Mouse (Mus musculus) ES-Bruce4 (cell line): ENCODE measurements around the gene Atxn7l1.

Experiments used
- CTCF ChIP-seq: IDR thresholded peaks from one replicate; pipeline ENCODE4 v1.8.1; 2011; ENCODE audit warnings: low read depth, low read length
- EP300 ChIP-seq: IDR thresholded peaks from 2 replicates; pipeline ENCODE4 v1.6.1; 2011; ENCODE audit warnings: low read depth, low read length; ENCODE audit not compliant: insufficient read depth

DNA sequence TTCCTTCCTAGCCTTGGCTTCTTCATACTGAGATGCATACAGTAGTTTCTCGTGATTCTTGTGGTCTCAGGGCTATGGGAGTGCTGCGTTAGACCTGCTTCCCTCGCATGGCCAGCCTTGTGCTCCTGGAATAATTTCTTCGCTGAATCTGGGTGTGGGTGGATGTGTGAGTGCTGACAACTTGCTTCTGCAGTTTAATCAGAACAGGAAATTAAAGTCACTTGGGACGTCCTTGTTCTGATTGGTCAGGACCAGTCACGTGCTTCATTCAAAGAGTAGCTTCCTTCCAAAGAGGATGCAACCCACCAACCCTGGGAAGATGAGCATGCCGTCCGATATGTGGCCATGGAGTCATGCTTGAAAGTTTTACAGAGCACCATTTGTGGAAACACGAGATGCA is 126.2 kb downstream of the Atxn7l1 start:
- TF ChIP-seq CTCF, result no peak
- no peak for TF ChIP-seq EP300
